ENCODE assay signal across 8 mouse cellular contexts in genomic region chr6:38252139-38252538, GRCm38 (mm10). TPM values are rescaled to one million over a fixed set of nuclear protein-coding genes. Genes with fewer than 3 reads are reported as not detected.
DNase-seq lines count a peak whose midpoint lies in the region; ATAC-seq lines count a peak whose summit lies in the region.

No protein-coding gene starts in this region.

- H3K9ac ChIP-seq in liver, embryonic 11.5 days (ENCODE audit: low read depth, low read length), result no peak overlapping the region
- no peak overlapping the region for H3K9ac ChIP-seq in liver, embryonic 12.5 days
- peak overlapping the region; percentile 99 for H3K9ac ChIP-seq in hindbrain, embryonic 13.5 days
- peak overlapping the region; percentile 96; the same call in 1 of the 2 replicates for H3K9ac ChIP-seq in limb, embryonic 12.5 days (replicated peaks)
- 0 out of 2 replicates have a peak overlapping the region, but pooled peaks have one; percentile 19 for H3K9ac ChIP-seq in stomach, embryonic 16.5 days (ENCODE audit: low read length)

- no peak for ATAC-seq in liver, embryonic 11.5 days (replicated peaks; ENCODE audit: low FRiP score)
- ATAC-seq in liver, embryonic 12.5 days, result no peak
- no peak for ATAC-seq in hindbrain, embryonic 13.5 days (ENCODE audit: low FRiP score)
- ATAC-seq in limb, embryonic 12.5 days (ENCODE audit: insufficient number of reproducible peaks, insufficient read depth, low FRiP score, low TSS enrichment, low read depth), result no peak
- ATAC-seq in stomach, embryonic 16.5 days (ENCODE audit: insufficient read depth, low FRiP score), result no peak

- peaks cover 3% of the 10 kb centered on the region; the same call in 1 of the 2 replicates for H3K4me1 ChIP-seq in liver, embryonic 11.5 days (replicated peaks; ENCODE audit: control insufficient read depth, insufficient read depth, low read length)
- H3K4me1 ChIP-seq in liver, embryonic 12.5 days, result peaks cover 22% of the 10 kb centered on the region
- peaks cover 64% of the 10 kb centered on the region for H3K4me1 ChIP-seq in hindbrain, embryonic 13.5 days (replicated peaks)
- H3K4me1 ChIP-seq in limb, embryonic 12.5 days (replicated peaks), result peaks cover 36% of the 10 kb centered on the region
- peaks cover 15% of the 10 kb centered on the region for H3K4me1 ChIP-seq in stomach, embryonic 16.5 days (ENCODE audit: control insufficient read depth, insufficient read depth, low read length)

- 81% methylated on average over 10 of the region's 10 CpGs for WGBS in liver, embryonic 11.5 days
- 79% methylated on average over 10 of the region's 10 CpGs for WGBS in liver, embryonic 12.5 days (ENCODE audit: insufficient replicate concordance)
- WGBS in hindbrain, embryonic 13.5 days, result 61% methylated on average over 10 of the region's 10 CpGs
- 46% methylated on average over 10 of the region's 10 CpGs for WGBS in limb, embryonic 12.5 days
- 64% methylated on average over 10 of the region's 10 CpGs for WGBS in stomach, embryonic 16.5 days

- no peak overlapping the region for H3K4me3 ChIP-seq in liver, embryonic 11.5 days (ENCODE audit: low read depth, low read length)
- H3K4me3 ChIP-seq in liver, embryonic 12.5 days, result no peak overlapping the region
- peak overlapping the region; percentile 93 for H3K4me3 ChIP-seq in hindbrain, embryonic 13.5 days
- peak overlapping the region; percentile 92 for H3K4me3 ChIP-seq in limb, embryonic 12.5 days (replicated peaks)
- 0 out of 2 replicates have a peak overlapping the region, but pooled peaks have one; percentile 74 for H3K4me3 ChIP-seq in stomach, embryonic 16.5 days (replicated peaks; ENCODE audit: low read length)

- no peak for DNase-seq in liver, embryonic 11.5 days (ENCODE audit: low spot score)
- DNase-seq in adrenal gland, postnatal 14 days, result no peak
- no peak for DNase-seq in thymus, postnatal 4 days
- no peak for DNase-seq in thymus, postnatal 25 days

- peak overlapping the region; percentile 97; the same call in 1 of the 2 replicates for H3K4me2 ChIP-seq in liver, embryonic 11.5 days
- H3K4me2 ChIP-seq in liver, embryonic 12.5 days, result no peak overlapping the region
- peak overlapping the region; percentile 86 for H3K4me2 ChIP-seq in hindbrain, embryonic 13.5 days
- peak overlapping the region; percentile 76 for H3K4me2 ChIP-seq in limb, embryonic 12.5 days
- peak overlapping the region; percentile 87; the same call in 1 of the 2 replicates for H3K4me2 ChIP-seq in stomach, embryonic 16.5 days (ENCODE audit: low read depth, low read length)

- no peaks in the 10 kb centered on the region for H3K9me3 ChIP-seq in liver, embryonic 11.5 days (ENCODE audit: control insufficient read depth, low read length)
- no peaks in the 10 kb centered on the region for H3K9me3 ChIP-seq in liver, embryonic 12.5 days (replicated peaks)
- H3K9me3 ChIP-seq in hindbrain, embryonic 13.5 days, result no peaks in the 10 kb centered on the region
- H3K9me3 ChIP-seq in limb, embryonic 12.5 days, result no peaks in the 10 kb centered on the region
- no peaks in the 10 kb centered on the region for H3K9me3 ChIP-seq in stomach, embryonic 16.5 days (replicated peaks; ENCODE audit: control insufficient read depth, low read length)

- H3K36me3 ChIP-seq in liver, embryonic 11.5 days (ENCODE audit: control insufficient read depth, insufficient read depth, low read length), result no peaks in the 10 kb centered on the region
- H3K36me3 ChIP-seq in liver, embryonic 12.5 days, result no peaks in the 10 kb centered on the region
- no peaks in the 10 kb centered on the region for H3K36me3 ChIP-seq in hindbrain, embryonic 13.5 days
- H3K36me3 ChIP-seq in limb, embryonic 12.5 days, result no peaks in the 10 kb centered on the region
- no peaks in the 10 kb centered on the region for H3K36me3 ChIP-seq in stomach, embryonic 16.5 days (ENCODE audit: control insufficient read depth, insufficient read depth, low read length)

- H3K27ac ChIP-seq in liver, embryonic 11.5 days (ENCODE audit: low read depth, low read length), result no peak overlapping the region
- H3K27ac ChIP-seq in liver, embryonic 12.5 days, result no peak overlapping the region
- H3K27ac ChIP-seq in hindbrain, embryonic 13.5 days, result peak overlapping the region; percentile 99
- H3K27ac ChIP-seq in limb, embryonic 12.5 days, result no peak overlapping the region
- H3K27ac ChIP-seq in stomach, embryonic 16.5 days (ENCODE audit: low read length), result no peak overlapping the region

- no peaks in the 10 kb centered on the region for H3K27me3 ChIP-seq in liver, embryonic 11.5 days (replicated peaks; ENCODE audit: control insufficient read depth, insufficient read depth, low read length)
- peaks cover 43% of the 10 kb centered on the region for H3K27me3 ChIP-seq in liver, embryonic 12.5 days (replicated peaks)
- no peaks in the 10 kb centered on the region for H3K27me3 ChIP-seq in hindbrain, embryonic 13.5 days
- no peaks in the 10 kb centered on the region for H3K27me3 ChIP-seq in limb, embryonic 12.5 days
- H3K27me3 ChIP-seq in stomach, embryonic 16.5 days (ENCODE audit: control insufficient read depth, insufficient read depth, low read length), result no peaks in the 10 kb centered on the region

RNA-seq across cellular contexts. Expression of gene D630045J12Rik, which starts 1.7 kb away (rescaled TPM):
- polyA plus RNA-seq in liver, embryonic 11.5 days (2014; fragmentation: Nextera tagmentation; extraction: Ambion mirVana), result 3.0 TPM in 2 replicates
- polyA plus RNA-seq in liver, embryonic 12.5 days (2016; fragmentation: Nextera tagmentation; extraction: Ambion mirVana), result 0.80 and 0.97 TPM in 2 replicates
- 13.4 and 14.0 TPM in 2 replicates for polyA plus RNA-seq in hindbrain, embryonic 13.5 days (2015; fragmentation: Nextera tagmentation; extraction: Ambion mirVana)
- polyA plus RNA-seq in limb, embryonic 12.5 days (2016; fragmentation: Nextera tagmentation; extraction: Ambion mirVana), result 7.6 and 9.2 TPM in 2 replicates
- polyA plus RNA-seq in stomach, embryonic 16.5 days (2015; fragmentation: Nextera tagmentation; extraction: Ambion mirVana), result 2.3 and 2.4 TPM in 2 replicates
- 4.0 and 4.1 TPM in 2 replicates for total RNA-seq in adrenal gland, postnatal 14 days (2021)

RNA-seq across cellular contexts. Expression of gene Zc3hav1l, which starts 46.9 kb away (rescaled TPM):
- polyA plus RNA-seq in liver, embryonic 11.5 days (2014; fragmentation: Nextera tagmentation; extraction: Ambion mirVana), result 8.3 and 8.9 TPM in 2 replicates
- 3.9 and 4.0 TPM in 2 replicates for polyA plus RNA-seq in liver, embryonic 12.5 days (2016; fragmentation: Nextera tagmentation; extraction: Ambion mirVana)
- 9.1 and 9.9 TPM in 2 replicates for polyA plus RNA-seq in hindbrain, embryonic 13.5 days (2015; fragmentation: Nextera tagmentation; extraction: Ambion mirVana)
- 15.7 and 19.6 TPM in 2 replicates for polyA plus RNA-seq in limb, embryonic 12.5 days (2016; fragmentation: Nextera tagmentation; extraction: Ambion mirVana)
- 6.9 and 7.0 TPM in 2 replicates for polyA plus RNA-seq in stomach, embryonic 16.5 days (2015; fragmentation: Nextera tagmentation; extraction: Ambion mirVana)
- total RNA-seq in adrenal gland, postnatal 14 days (2021), result 4.3 and 5.0 TPM in 2 replicates

Comparison
In these comparisons a context has a peak if more than half of its experiments do, and no peak if none do; other contexts are left out.
1. H3K4me3 ChIP-seq: peak in hindbrain, embryonic 13.5 days (single experiment), limb, embryonic 12.5 days (single experiment) and stomach, embryonic 16.5 days (single experiment); none in liver, embryonic 11.5 days (single experiment) and liver, embryonic 12.5 days (single experiment).
2. H3K9ac ChIP-seq: peak in hindbrain, embryonic 13.5 days (single experiment), limb, embryonic 12.5 days (single experiment) and stomach, embryonic 16.5 days (single experiment); none in liver, embryonic 11.5 days (single experiment) and liver, embryonic 12.5 days (single experiment).